Mouse (Mus musculus): ENCODE measurements at regions not wholly inside any gene's neighbourhood (a gene's known extent, or its start where the extent isn't known, plus 50 kb on each side); places are given as distances from the start of the nearest gene placed in this dataset.

GRCm38 (mm10) chr11:112270911-112271310 lies 511.1 kb upstream of the Sox9 start:
- Histone ChIP-seq H3K4me3 (replicated peaks; ENCODE audit: low read length) (no peak overlapping the region), H3K4me1 (replicated peaks; ENCODE audit: control insufficient read depth, insufficient read depth, low read length) (no peaks in the 10 kb centered on the region), H3K4me2 (ENCODE audit: low read length) (no peak overlapping the region), H3K9ac (replicated peaks; ENCODE audit: low read depth, low read length) (no peak overlapping the region), H3K36me3 (ENCODE audit: control insufficient read depth, insufficient read depth) (no peaks in the 10 kb centered on the region), H3K9me3 (ENCODE audit: control insufficient read depth, low read length) (no peaks in the 10 kb centered on the region), H3K27ac (ENCODE audit: low read length) (no peak overlapping the region), H3K27me3 (replicated peaks; ENCODE audit: control insufficient read depth, insufficient read depth, low read length) (no peaks in the 10 kb centered on the region)
- WGBS = 63% methylated on average over 5 of the region's 5 CpGs
- ATAC-seq = no peak

GRCm38 (mm10) chr11:112278566-112278965 lies 503.5 kb upstream of the Sox9 start:
- no peak for ATAC-seq
- H3K27me3 ChIP-seq (replicated peaks; ENCODE audit: control insufficient read depth, insufficient read depth, low read length) = no peaks in the 10 kb centered on the region
- no peaks in the 10 kb centered on the region for H3K36me3 ChIP-seq (ENCODE audit: control insufficient read depth, insufficient read depth)
- H3K27ac ChIP-seq (ENCODE audit: low read length) = no peak overlapping the region
- H3K4me1 ChIP-seq (replicated peaks; ENCODE audit: control insufficient read depth, insufficient read depth, low read length) = no peaks in the 10 kb centered on the region
- H3K4me3 ChIP-seq (replicated peaks; ENCODE audit: low read length) = no peak overlapping the region
- 74% methylated on average over 1 of the region's 1 CpGs for WGBS
- H3K4me2 ChIP-seq (ENCODE audit: low read length) = no peak overlapping the region
- no peaks in the 10 kb centered on the region for H3K9me3 ChIP-seq (ENCODE audit: control insufficient read depth, low read length)
- no peak overlapping the region for H3K9ac ChIP-seq (replicated peaks; ENCODE audit: low read depth, low read length)

- Histone ChIP-seq H3K9ac (replicated peaks; ENCODE audit: low read depth, low read length) (no peak overlapping the region), H3K4me2 (ENCODE audit: low read length) (no peak overlapping the region), H3K4me1 (replicated peaks; ENCODE audit: control insufficient read depth, insufficient read depth, low read length) (no peaks in the 10 kb centered on the region), H3K4me3 (replicated peaks; ENCODE audit: low read length) (no peak overlapping the region), H3K27me3 (replicated peaks; ENCODE audit: control insufficient read depth, insufficient read depth, low read length) (no peaks in the 10 kb centered on the region), H3K36me3 (ENCODE audit: control insufficient read depth, insufficient read depth) (no peaks in the 10 kb centered on the region), H3K9me3 (ENCODE audit: control insufficient read depth, low read length) (no peaks in the 10 kb centered on the region), H3K27ac (ENCODE audit: low read length) (no peak overlapping the region)
- ATAC-seq = no peak
- WGBS = 94% methylated on average over 7 of the region's 7 CpGs
Observed at GRCm38 (mm10) chr11:112282911-112283310, 499.1 kb upstream of the Sox9 start.

GRCm38 (mm10) chr11:112298901-112299341 lies 483.1 kb upstream of the Sox9 start:
- H3K4me3 ChIP-seq (replicated peaks; ENCODE audit: low read length) = no peak overlapping the region
- H3K27ac ChIP-seq (ENCODE audit: low read length) = no peak overlapping the region
- no peaks in the 10 kb centered on the region for H3K4me1 ChIP-seq (replicated peaks; ENCODE audit: control insufficient read depth, insufficient read depth, low read length)
- no peak overlapping the region for H3K4me2 ChIP-seq (ENCODE audit: low read length)
- H3K9ac ChIP-seq (replicated peaks; ENCODE audit: low read depth, low read length) = no peak overlapping the region
- ATAC-seq = no peak
- H3K36me3 ChIP-seq (ENCODE audit: control insufficient read depth, insufficient read depth) = no peaks in the 10 kb centered on the region
- H3K27me3 ChIP-seq (replicated peaks; ENCODE audit: control insufficient read depth, insufficient read depth, low read length) = no peaks in the 10 kb centered on the region
- H3K9me3 ChIP-seq (ENCODE audit: control insufficient read depth, low read length) = no peaks in the 10 kb centered on the region
- 58% methylated on average over 5 of the region's 5 CpGs for WGBS

- Histone ChIP-seq H3K9me3 (ENCODE audit: control insufficient read depth, low read length) (no peaks in the 10 kb centered on the region), H3K27me3 (replicated peaks; ENCODE audit: control insufficient read depth, insufficient read depth, low read length) (no peaks in the 10 kb centered on the region), H3K36me3 (ENCODE audit: control insufficient read depth, insufficient read depth) (no peaks in the 10 kb centered on the region), H3K4me3 (replicated peaks; ENCODE audit: low read length) (no peak overlapping the region), H3K4me1 (replicated peaks; ENCODE audit: control insufficient read depth, insufficient read depth, low read length) (no peaks in the 10 kb centered on the region), H3K9ac (replicated peaks; ENCODE audit: low read depth, low read length) (no peak overlapping the region), H3K27ac (ENCODE audit: low read length) (no peak overlapping the region), H3K4me2 (ENCODE audit: low read length) (no peak overlapping the region)
- 84% methylated on average over 2 of the region's 2 CpGs for WGBS
- ATAC-seq = no peak
Observed at GRCm38 (mm10) chr11:112303091-112303490, 478.9 kb upstream of the Sox9 start.

- no peak overlapping the region for H3K9ac ChIP-seq (replicated peaks; ENCODE audit: low read depth, low read length)
- H3K36me3 ChIP-seq (ENCODE audit: control insufficient read depth, insufficient read depth) = no peaks in the 10 kb centered on the region
- no peak overlapping the region for H3K27ac ChIP-seq (ENCODE audit: low read length)
- 85% methylated on average over 4 of the region's 4 CpGs for WGBS
- H3K9me3 ChIP-seq (ENCODE audit: control insufficient read depth, low read length) = no peaks in the 10 kb centered on the region
- no peaks in the 10 kb centered on the region for H3K27me3 ChIP-seq (replicated peaks; ENCODE audit: control insufficient read depth, insufficient read depth, low read length)
- no peak for ATAC-seq
- H3K4me3 ChIP-seq (replicated peaks; ENCODE audit: low read length) = no peak overlapping the region
- no peak overlapping the region for H3K4me2 ChIP-seq (ENCODE audit: low read length)
- H3K4me1 ChIP-seq (replicated peaks; ENCODE audit: control insufficient read depth, insufficient read depth, low read length) = no peaks in the 10 kb centered on the region
Observed at GRCm38 (mm10) chr11:112325850-112326249, 456.2 kb upstream of the Sox9 start.

GRCm38 (mm10) chr11:112327606-112328005 lies 454.4 kb upstream of the Sox9 start:
- H3K4me1 ChIP-seq (replicated peaks; ENCODE audit: control insufficient read depth, insufficient read depth, low read length) = no peaks in the 10 kb centered on the region

GRCm38 (mm10) chr11:112345133-112345532 lies 436.9 kb upstream of the Sox9 start:
- H3K27ac ChIP-seq (ENCODE audit: low read length) = no peak overlapping the region

More at GRCm38 (mm10) chr11:112327606-112328005, 454.4 kb upstream of the Sox9 start:
- Histone ChIP-seq H3K27ac (ENCODE audit: low read length) (no peak overlapping the region), H3K9ac (replicated peaks; ENCODE audit: low read depth, low read length) (no peak overlapping the region), H3K9me3 (ENCODE audit: control insufficient read depth, low read length) (no peaks in the 10 kb centered on the region), H3K27me3 (replicated peaks; ENCODE audit: control insufficient read depth, insufficient read depth, low read length) (no peaks in the 10 kb centered on the region), H3K36me3 (ENCODE audit: control insufficient read depth, insufficient read depth) (no peaks in the 10 kb centered on the region), H3K4me3 (replicated peaks; ENCODE audit: low read length) (no peak overlapping the region), H3K4me2 (ENCODE audit: low read length) (no peak overlapping the region)
- 38% methylated on average over 4 of the region's 4 CpGs for WGBS
- no peak for ATAC-seq

GRCm38 (mm10) chr11:112345586-112345985 lies 436.4 kb upstream of the Sox9 start:
- Histone ChIP-seq H3K4me1 (replicated peaks; ENCODE audit: control insufficient read depth, insufficient read depth, low read length) (no peaks in the 10 kb centered on the region), H3K27me3 (replicated peaks; ENCODE audit: control insufficient read depth, insufficient read depth, low read length) (no peaks in the 10 kb centered on the region), H3K4me3 (replicated peaks; ENCODE audit: low read length) (no peak overlapping the region), H3K9me3 (ENCODE audit: control insufficient read depth, low read length) (no peaks in the 10 kb centered on the region), H3K4me2 (ENCODE audit: low read length) (no peak overlapping the region), H3K36me3 (ENCODE audit: control insufficient read depth, insufficient read depth) (no peaks in the 10 kb centered on the region), H3K9ac (replicated peaks; ENCODE audit: low read depth, low read length) (no peak overlapping the region), H3K27ac (ENCODE audit: low read length) (no peak overlapping the region)
- 33% methylated on average over 3 of the region's 3 CpGs for WGBS
- ATAC-seq = no peak

More at GRCm38 (mm10) chr11:112345133-112345532, 436.9 kb upstream of the Sox9 start:
- Histone ChIP-seq H3K4me2 (ENCODE audit: low read length) (no peak overlapping the region), H3K9me3 (ENCODE audit: control insufficient read depth, low read length) (no peaks in the 10 kb centered on the region), H3K9ac (replicated peaks; ENCODE audit: low read depth, low read length) (no peak overlapping the region), H3K4me1 (replicated peaks; ENCODE audit: control insufficient read depth, insufficient read depth, low read length) (no peaks in the 10 kb centered on the region), H3K36me3 (ENCODE audit: control insufficient read depth, insufficient read depth) (no peaks in the 10 kb centered on the region), H3K27me3 (replicated peaks; ENCODE audit: control insufficient read depth, insufficient read depth, low read length) (no peaks in the 10 kb centered on the region), H3K4me3 (replicated peaks; ENCODE audit: low read length) (no peak overlapping the region)
- WGBS = 61% methylated on average over 6 of the region's 6 CpGs
- no peak for ATAC-seq

- no peak for ATAC-seq
- 92% methylated on average over 3 of the region's 3 CpGs for WGBS
- H3K4me3 ChIP-seq (replicated peaks; ENCODE audit: low read length) = no peak overlapping the region
- no peaks in the 10 kb centered on the region for H3K27me3 ChIP-seq (replicated peaks; ENCODE audit: control insufficient read depth, insufficient read depth, low read length)
- H3K36me3 ChIP-seq (ENCODE audit: control insufficient read depth, insufficient read depth) = no peaks in the 10 kb centered on the region
- no peak overlapping the region for H3K27ac ChIP-seq (ENCODE audit: low read length)
- H3K9ac ChIP-seq (replicated peaks; ENCODE audit: low read depth, low read length) = no peak overlapping the region
- H3K4me2 ChIP-seq (ENCODE audit: low read length) = no peak overlapping the region
- H3K9me3 ChIP-seq (ENCODE audit: control insufficient read depth, low read length) = no peaks in the 10 kb centered on the region
- no peaks in the 10 kb centered on the region for H3K4me1 ChIP-seq (replicated peaks; ENCODE audit: control insufficient read depth, insufficient read depth, low read length)
Observed at GRCm38 (mm10) chr11:112346089-112346488, 435.9 kb upstream of the Sox9 start.
